Comparison of ENCODE assay signal across 15 mouse cellular contexts in genomic region chr7:122779601-122780000, GRCm38 (mm10).
DNase-seq lines count a peak whose midpoint lies in the region; ATAC-seq lines count a peak whose summit lies in the region.
"Had no signal": no experiment of that assay in that cellular context is flagged by ENCODE, and none has a peak within 500 bp of the region (broad histone marks: within the 10 kb centered on the region; RNA-seq: fewer than 3 reads in every experiment).

No protein-coding gene starts in this region.

- no peaks in the 10 kb centered on the region for H3K9me3 ChIP-seq in forebrain, embryonic 13.5 days (replicated peaks)
- H3K9me3 ChIP-seq: forebrain, embryonic 12.5 days; heart, embryonic 10.5 days had no signal

- H3K27ac ChIP-seq in forebrain, embryonic 13.5 days: no peak overlapping the region
- H3K27ac ChIP-seq: forebrain, embryonic 12.5 days; heart, embryonic 10.5 days; neural tube, embryonic 12.5 days had no signal

- DNase-seq in layer of hippocampus, adult 11-12 months (ENCODE audit: low spot score): peak; percentile 32
- no peak for DNase-seq in layer of hippocampus, adult 9-10 months (ENCODE audit: low spot score)
- peak; percentile 13 to 27 for DNase-seq in frontal cortex, postnatal 14 days (ENCODE audit: low spot score in 2 of 2)
- DNase-seq in left cerebral cortex, adult 18-20 months (ENCODE audit: low spot score in 2 of 2): peak; percentile 56 to 74
- DNase-seq in right cerebral cortex, postnatal 10 days (ENCODE audit: low spot score in 2 of 2): peak; percentile 31 to 55
- DNase-seq in gastrocnemius, adult 8-10 months (ENCODE audit: low spot score in 2 of 2): no peak
- DNase-seq: cerebellum, adult 11-12 months; gastrocnemius, postnatal 25 days; kidney, adult 9 months had no signal

- 82% methylated on average over 7 of the region's 7 CpGs for WGBS in forebrain, embryonic 13.5 days

- H3K36me3 ChIP-seq in forebrain, embryonic 13.5 days (ENCODE audit: poor library complexity, severe bottlenecking): no peaks in the 10 kb centered on the region
- H3K36me3 ChIP-seq: forebrain, embryonic 12.5 days; heart, embryonic 10.5 days; neural tube, embryonic 12.5 days had no signal

- H3K9ac ChIP-seq in forebrain, embryonic 13.5 days: no peak overlapping the region
- H3K9ac ChIP-seq: forebrain, embryonic 12.5 days; neural tube, embryonic 12.5 days had no signal

- H3K4me3 ChIP-seq in forebrain, embryonic 13.5 days: no peak overlapping the region
- H3K4me3 ChIP-seq: forebrain, embryonic 12.5 days; heart, embryonic 10.5 days; neural tube, embryonic 12.5 days had no signal

- H3K4me2 ChIP-seq in forebrain, embryonic 13.5 days: no peak overlapping the region
- H3K4me2 ChIP-seq: forebrain, embryonic 12.5 days; liver, embryonic 11.5 days; neural tube, embryonic 12.5 days had no signal

- no peaks in the 10 kb centered on the region for H3K4me1 ChIP-seq in forebrain, embryonic 13.5 days
- H3K4me1 ChIP-seq: forebrain, embryonic 12.5 days; heart, embryonic 10.5 days; neural tube, embryonic 12.5 days had no signal

- no peak for ATAC-seq in forebrain, embryonic 13.5 days
- ATAC-seq in activated CD4-positive, CD25-positive, alpha-beta regulatory T cell, adult 4 months: no peak

- H3K27me3 ChIP-seq in forebrain, embryonic 13.5 days: no peaks in the 10 kb centered on the region
- H3K27me3 ChIP-seq: forebrain, embryonic 12.5 days; neural tube, embryonic 12.5 days had no signal

Comparison
In these comparisons a context has a peak if more than half of its experiments do, and no peak if none do; other contexts are left out.
1. DNase-seq: peak in layer of hippocampus, adult 11-12 months (single experiment), frontal cortex, postnatal 14 days (2 of 2), left cerebral cortex, adult 18-20 months (2 of 2) and right cerebral cortex, postnatal 10 days (2 of 2); none in layer of hippocampus, adult 9-10 months (single experiment) and gastrocnemius, adult 8-10 months (0 of 2).